ENCODE assay signal across 15 mouse cellular contexts in the genomic region with DNA sequence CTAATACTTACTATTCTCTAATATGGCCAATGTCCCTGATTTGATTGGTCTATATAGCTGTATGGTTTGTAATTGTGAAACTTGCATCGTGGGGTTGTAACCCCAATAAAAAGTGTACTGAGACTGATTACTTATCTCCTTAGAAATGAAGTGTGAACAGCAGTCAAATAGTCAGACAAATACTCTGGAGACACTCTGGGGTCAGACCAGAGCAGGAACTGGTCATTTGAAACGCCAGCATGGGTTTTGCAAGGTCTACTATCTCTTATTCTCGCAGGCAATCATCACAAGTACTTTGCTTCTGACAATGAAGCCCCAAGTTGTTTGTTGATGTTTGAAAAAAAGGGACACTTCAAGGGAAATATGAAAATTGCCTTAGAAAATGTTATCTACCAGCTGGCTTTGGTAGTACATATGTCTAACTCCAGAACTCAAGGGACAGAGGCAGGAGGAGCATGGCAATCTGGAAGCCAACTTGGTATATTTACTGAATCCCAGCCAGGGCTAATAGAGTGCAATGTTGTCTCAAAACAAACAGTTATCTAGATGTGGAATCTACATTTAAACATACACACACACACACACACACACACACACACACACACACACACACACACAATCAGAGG.
"Had no signal": no experiment of that assay in that cellular context is flagged by ENCODE, and none has a peak within 500 bp of the region (broad histone marks: within the 10 kb centered on the region; RNA-seq: fewer than 3 reads in every experiment).

No protein-coding gene starts in this region.

- H3K9me3 ChIP-seq: neural tube, embryonic 15.5 days; stomach, embryonic 15.5 days had no signal

- H3K27ac ChIP-seq: neural tube, embryonic 15.5 days; stomach, embryonic 15.5 days; stomach, postnatal 0 days had no signal

- H3K4me3 ChIP-seq: neural tube, embryonic 15.5 days; stomach, embryonic 15.5 days had no signal

- H3K9ac ChIP-seq: neural tube, embryonic 15.5 days; stomach, embryonic 15.5 days had no signal

- H3K27me3 ChIP-seq: neural tube, embryonic 15.5 days; stomach, embryonic 15.5 days had no signal

- H3K4me2 ChIP-seq: neural tube, embryonic 15.5 days; stomach, embryonic 15.5 days had no signal

- DNase-seq: retina, postnatal 1 day; right cerebral cortex, adult 18-20 months; right cerebral cortex, postnatal 14 days; right cerebral cortex, postnatal 25 days; right cerebral cortex, postnatal 4 days; spleen, adult 18-20 months; thymus, adult 18-20 months; thymus, adult 2 months; thymus, postnatal 14 days; thymus, postnatal 25 days; thymus, postnatal 36 days; thymus, postnatal 4 days had no signal

- H3K4me1 ChIP-seq: neural tube, embryonic 15.5 days; stomach, embryonic 15.5 days had no signal

- H3K36me3 ChIP-seq: neural tube, embryonic 15.5 days; stomach, embryonic 15.5 days had no signal
